In genomic region chr9:63973662-63974190, GRCm38 (mm10) we compare ENCODE assay signal across 13 mouse cellular contexts. TPM values are rescaled to one million over a fixed set of nuclear protein-coding genes. Genes with fewer than 3 reads are reported as not detected.
DNase-seq lines count a peak whose midpoint lies in the region; ATAC-seq and TF ChIP-seq lines count a peak whose summit lies in the region.
"Had no signal": no experiment of that assay in that cellular context is flagged by ENCODE, and none has a peak within 500 bp of the region (broad histone marks: within the 10 kb centered on the region; RNA-seq: fewer than 3 reads in every experiment).

No protein-coding gene starts in this region.

- no peaks in the 10 kb centered on the region for H3K36me3 ChIP-seq in heart, postnatal 0 days (replicated peaks; ENCODE audit: control insufficient read depth, insufficient read depth, low read length)
- H3K36me3 ChIP-seq in midbrain, embryonic 11.5 days (ENCODE audit: control insufficient read depth, insufficient read depth, low read length) = no peaks in the 10 kb centered on the region
- no peaks in the 10 kb centered on the region for H3K36me3 ChIP-seq in midbrain, embryonic 16.5 days (ENCODE audit: control insufficient read depth, insufficient read depth, low read length)
- no peaks in the 10 kb centered on the region for H3K36me3 ChIP-seq in forebrain, embryonic 12.5 days (replicated peaks)
- no peaks in the 10 kb centered on the region for H3K36me3 ChIP-seq in stomach, embryonic 15.5 days
- H3K36me3 ChIP-seq: midbrain, embryonic 12.5 days had no signal

- peak overlapping the region; percentile 62 for H3K27ac ChIP-seq in heart, postnatal 0 days (ENCODE audit: low read depth)
- no peak overlapping the region for H3K27ac ChIP-seq in midbrain, embryonic 11.5 days (ENCODE audit: low read depth, low read length)
- no peak overlapping the region for H3K27ac ChIP-seq in midbrain, embryonic 16.5 days (ENCODE audit: low read length)
- peak overlapping the region; percentile 76 for H3K27ac ChIP-seq in forebrain, embryonic 12.5 days
- H3K27ac ChIP-seq in stomach, embryonic 15.5 days = peak overlapping the region; percentile 33; the same call in 1 of the 2 replicates
- H3K27ac ChIP-seq: midbrain, embryonic 12.5 days had no signal

- no peaks in the 10 kb centered on the region for H3K27me3 ChIP-seq in heart, postnatal 0 days (ENCODE audit: control insufficient read depth, insufficient read depth, low read length)
- no peaks in the 10 kb centered on the region for H3K27me3 ChIP-seq in midbrain, embryonic 11.5 days (ENCODE audit: control insufficient read depth, insufficient read depth, low read length)
- no peaks in the 10 kb centered on the region for H3K27me3 ChIP-seq in midbrain, embryonic 16.5 days (ENCODE audit: control insufficient read depth, insufficient read depth, low read depth, low read length)
- no peaks in the 10 kb centered on the region for H3K27me3 ChIP-seq in forebrain, embryonic 12.5 days
- H3K27me3 ChIP-seq in stomach, embryonic 15.5 days (replicated peaks) = no peaks in the 10 kb centered on the region
- H3K27me3 ChIP-seq: midbrain, embryonic 12.5 days had no signal

- 58% methylated on average over 14 of the region's 14 CpGs for WGBS in heart, postnatal 0 days
- WGBS in midbrain, embryonic 11.5 days = 50% methylated on average over 14 of the region's 14 CpGs
- 56% methylated on average over 14 of the region's 14 CpGs for WGBS in midbrain, embryonic 16.5 days
- 32% methylated on average over 14 of the region's 14 CpGs for WGBS in forebrain, embryonic 12.5 days
- 43% methylated on average over 14 of the region's 14 CpGs for WGBS in stomach, embryonic 15.5 days

- no peak for ATAC-seq in heart, postnatal 0 days (ENCODE audit: insufficient read depth, low read depth)
- ATAC-seq in midbrain, embryonic 11.5 days (ENCODE audit: low FRiP score) = no peak
- no peak for ATAC-seq in midbrain, embryonic 16.5 days
- no peak for ATAC-seq in forebrain, embryonic 12.5 days (ENCODE audit: low FRiP score)
- no peak for ATAC-seq in stomach, embryonic 15.5 days (ENCODE audit: insufficient read depth, low FRiP score, low read depth)
- ATAC-seq: activated CD4-positive, CD25-positive, alpha-beta regulatory T cell, adult 4 months had no signal

- no peaks in the 10 kb centered on the region for H3K9me3 ChIP-seq in heart, postnatal 0 days (replicated peaks; ENCODE audit: control insufficient read depth, low read length)
- no peaks in the 10 kb centered on the region for H3K9me3 ChIP-seq in midbrain, embryonic 11.5 days (ENCODE audit: control insufficient read depth, low read length)
- no peaks in the 10 kb centered on the region for H3K9me3 ChIP-seq in midbrain, embryonic 16.5 days (replicated peaks; ENCODE audit: control insufficient read depth, low read length, poor library complexity, severe bottlenecking)
- H3K9me3 ChIP-seq in forebrain, embryonic 12.5 days = no peaks in the 10 kb centered on the region
- H3K9me3 ChIP-seq in stomach, embryonic 15.5 days = no peaks in the 10 kb centered on the region
- H3K9me3 ChIP-seq: midbrain, embryonic 12.5 days had no signal

- no peak for TF ChIP-seq EP300 in heart, postnatal 0 days (IDR thresholded peaks at IDR 0.05; ENCODE audit: low read depth)

- H3K9ac ChIP-seq in heart, postnatal 0 days (replicated peaks; ENCODE audit: low read depth, low read length) = no peak overlapping the region
- peak overlapping the region; percentile 16; the same call in 1 of the 2 replicates for H3K9ac ChIP-seq in midbrain, embryonic 11.5 days (ENCODE audit: low read length)
- no peak overlapping the region for H3K9ac ChIP-seq in midbrain, embryonic 16.5 days (ENCODE audit: low read depth, low read length)
- no peak overlapping the region for H3K9ac ChIP-seq in forebrain, embryonic 12.5 days
- no peak overlapping the region for H3K9ac ChIP-seq in stomach, embryonic 15.5 days

- no peak overlapping the region for H3K4me2 ChIP-seq in heart, postnatal 0 days (ENCODE audit: low read depth, low read length)
- no peak overlapping the region for H3K4me2 ChIP-seq in midbrain, embryonic 11.5 days
- no peak overlapping the region for H3K4me2 ChIP-seq in midbrain, embryonic 16.5 days (ENCODE audit: low read length)
- H3K4me2 ChIP-seq in forebrain, embryonic 12.5 days = peak overlapping the region; percentile 0; the same call in 1 of the 2 replicates
- no peak overlapping the region for H3K4me2 ChIP-seq in stomach, embryonic 15.5 days
- H3K4me2 ChIP-seq: liver, embryonic 11.5 days; midbrain, embryonic 12.5 days had no signal

- TF ChIP-seq CTCF in heart, postnatal 0 days (IDR thresholded peaks at IDR 0.05; ENCODE audit: low read depth) = no peak

- H3K4me1 ChIP-seq in heart, postnatal 0 days (ENCODE audit: control insufficient read depth, insufficient read depth) = peaks cover 75% of the 10 kb centered on the region
- H3K4me1 ChIP-seq in midbrain, embryonic 11.5 days (ENCODE audit: control insufficient read depth, insufficient read depth, low read length) = peaks cover 11% of the 10 kb centered on the region
- H3K4me1 ChIP-seq in midbrain, embryonic 16.5 days (ENCODE audit: control insufficient read depth, insufficient read depth, low read length) = 0 out of 2 replicates have a peak, but pooled peaks cover 3% of the 10 kb centered on the region
- peaks cover 46% of the 10 kb centered on the region for H3K4me1 ChIP-seq in forebrain, embryonic 12.5 days
- peaks cover 56% of the 10 kb centered on the region for H3K4me1 ChIP-seq in stomach, embryonic 15.5 days

- H3K4me3 ChIP-seq in heart, postnatal 0 days (ENCODE audit: low read depth, low read length) = no peak overlapping the region
- no peak overlapping the region for H3K4me3 ChIP-seq in midbrain, embryonic 11.5 days (ENCODE audit: low read depth, low read length)
- no peak overlapping the region for H3K4me3 ChIP-seq in midbrain, embryonic 16.5 days (ENCODE audit: low read depth, low read length)
- H3K4me3 ChIP-seq in forebrain, embryonic 12.5 days (replicated peaks) = no peak overlapping the region
- H3K4me3 ChIP-seq in stomach, embryonic 15.5 days (replicated peaks) = no peak overlapping the region
- H3K4me3 ChIP-seq: midbrain, embryonic 12.5 days had no signal

- DNase-seq in heart, postnatal 0 days (ENCODE audit: low spot score) = no peak
- no peak for DNase-seq in heart, adult 18-20 months
- no peak for DNase-seq in midbrain, embryonic 11.5 days (ENCODE audit: low spot score, missing footprints)
- DNase-seq in urinary bladder, postnatal 36 days (ENCODE audit: low spot score in 2 of 2) = no peak
- no peak for DNase-seq in cerebellum, adult 11 months
- DNase-seq: gastrocnemius, postnatal 14 days; thymus, postnatal 4 days had no signal

RNA-seq across cellular contexts. Expression of gene Smad6, which starts 48.1 kb away (rescaled TPM):
- 68.4 and 93.1 TPM in 2 replicates for total RNA-seq in heart, postnatal 0 days (2014; rRNA removed; ENCODE audit: low replicate concordance)
- polyA plus RNA-seq in heart, postnatal 0 days (2015; fragmentation: Nextera tagmentation; extraction: Ambion mirVana) = 5.6 and 6.7 TPM in 2 replicates
- total RNA-seq in heart, adult 18-20 months (2021) = 10 to 100 TPM in 1 of 2 experiments, 1 to 10 TPM in 1; 9.0 to 11.3 TPM
- polyA plus RNA-seq in midbrain, embryonic 11.5 days (2014; fragmentation: Nextera tagmentation; extraction: Ambion mirVana) = 3.9 and 4.0 TPM in 2 replicates
- 0.99 and 1.0 TPM in 2 replicates for polyA plus RNA-seq in midbrain, embryonic 16.5 days (2015; fragmentation: Nextera tagmentation; extraction: Ambion mirVana)
- 5.2 and 6.5 TPM in 2 replicates for polyA plus RNA-seq in forebrain, embryonic 12.5 days (2016; fragmentation: Nextera tagmentation; extraction: Ambion mirVana)
- polyA plus RNA-seq in stomach, embryonic 15.5 days (2015; fragmentation: Nextera tagmentation; extraction: Ambion mirVana) = 10.0 and 10.8 TPM in 2 replicates
- polyA plus RNA-seq: activated CD4-positive, CD25-positive, alpha-beta regulatory T cell, adult 4 months had no signal

Comparison
In these comparisons a context has a peak if more than half of its experiments do, and no peak if none do; other contexts are left out.
1. H3K27ac ChIP-seq: peak in heart, postnatal 0 days (single experiment), forebrain, embryonic 12.5 days (single experiment) and stomach, embryonic 15.5 days (single experiment); none in midbrain, embryonic 11.5 days (single experiment) and midbrain, embryonic 16.5 days (single experiment).